Mouse (Mus musculus) embryonic fibroblast, embryonic 13.5 days (primary cell): Measurements from ENCODE around the gene Spryd4.
"Not testable (repeated sequence)": the region's sequence is repeated elsewhere in the genome, so short reads cannot be mapped to it uniquely, and the experiment has no call there.

Experiments
- CTCF ChIP-seq: IDR thresholded peaks from 2 replicates; pipeline ENCODE4 v1.5.1; 2011; ENCODE audit warnings: mild to moderate bottlenecking, control low read depth, low read length, moderate library complexity, borderline replicate concordance; ENCODE audit not compliant: insufficient read depth
- POLR2A ChIP-seq: IDR thresholded peaks from 2 replicates; pipeline ENCODE4 v1.6.1; 2011; ENCODE audit warnings: low read depth, mild to moderate bottlenecking, control low read depth, low read length, moderate library complexity

DNA sequence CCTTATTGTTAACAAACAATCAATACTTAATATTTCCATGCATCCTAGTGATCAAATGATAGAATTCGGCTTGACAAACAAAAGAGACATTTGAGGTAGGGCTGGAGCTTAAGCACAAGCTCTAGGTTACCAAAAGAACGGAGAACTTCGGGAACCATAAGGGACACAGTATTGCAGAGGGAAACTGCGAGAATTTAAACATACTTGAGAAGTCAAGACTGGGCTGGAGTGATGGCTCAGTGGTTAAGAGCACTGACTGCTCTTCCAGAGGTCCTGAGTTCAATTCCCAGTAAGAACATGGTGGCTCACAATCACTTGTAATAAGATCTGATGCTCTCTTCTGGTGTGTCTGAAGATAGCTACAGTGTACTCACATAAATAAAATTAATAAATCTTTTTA, 2.5 kb upstream of the Spryd4 start:
- not testable (repeated sequence) for TF ChIP-seq CTCF, POLR2A
